Mouse (Mus musculus) kidney, embryonic 14.5 days (tissue): Measurements from ENCODE around the gene Eml4. TPM values are rescaled to one million over a fixed set of nuclear protein-coding genes. Genes with fewer than 3 reads are reported as not detected.

Experiments
- ATAC-seq: fragments of 200-750 bp; cut with Nextera tagmentation; 2 replicates; pipeline ENCODE4 v1.8.0; 2017; ENCODE audit warnings: moderate number of reproducible peaks, mild to moderate bottlenecking, moderate TSS enrichment, moderate library complexity; ENCODE audit not compliant: low FRiP score, low TSS enrichment
- H3K27ac ChIP-seq: fragments of 300-500 bp; sonication (generic); 2 replicates; pipeline ENCODE4 v1.5.1; 2014; ENCODE audit warnings: low read depth, mild to moderate bottlenecking, low read length, moderate library complexity, mixed read lengths
- H3K27me3 ChIP-seq: fragments of 300-500 bp; sonication (generic); 2 replicates; pipeline ENCODE4 v1.6.1; 2014; ENCODE audit warnings: mild to moderate bottlenecking, low read length; ENCODE audit not compliant: control insufficient read depth, insufficient read depth
- H3K36me3 ChIP-seq: fragments of 300-500 bp; sonication (generic); 2 replicates; pipeline ENCODE4 v1.6.1; 2014; ENCODE audit warnings: low read length, mixed read lengths; ENCODE audit not compliant: control insufficient read depth, insufficient read depth
- H3K4me1 ChIP-seq: fragments of 300-500 bp; sonication (generic); 2 replicates; pipeline ENCODE4 v1.6.1; 2014; ENCODE audit warnings: low read length, mixed read lengths; ENCODE audit not compliant: control insufficient read depth, insufficient read depth
- H3K4me2 ChIP-seq: fragments of 300-500 bp; sonication (generic); replicated peaks from 2 replicates; pipeline ENCODE4 v1.6.1; 2014; ENCODE audit warnings: low read depth, mild to moderate bottlenecking, low read length
- H3K4me3 ChIP-seq: fragments of 300-500 bp; sonication (generic); 2 replicates; pipeline ENCODE4 v1.5.1; 2014; ENCODE audit warnings: mild to moderate bottlenecking, low read length
- H3K9ac ChIP-seq: fragments of 300-500 bp; sonication (generic); 2 replicates; pipeline ENCODE4 v1.6.1; 2014; ENCODE audit warnings: low read depth, mild to moderate bottlenecking, low read length, moderate library complexity
- H3K9me3 ChIP-seq: fragments of 300-500 bp; sonication (generic); 2 replicates; pipeline ENCODE4 v1.6.1; 2016; ENCODE audit warnings: low read length; ENCODE audit not compliant: control insufficient read depth
- WGBS: fragments of 180-500 bp; shearing (Covaris S2); extraction: QIAGEN DNeasy Blood & Tissue Kit; methylation state at CpG from one replicate; pipeline ENCODE4 v1.1.7; 2014; 5-methylcytosine and 5-hydroxymethylcytosine counted together
- polyA plus RNA-seq: library from polyadenylated mRNA; unstranded; fragments of >200 nt; fragmentation: Nextera tagmentation; extraction: Ambion mirVana; gene quantifications from 2 replicates; pipeline ENCODE4 v1.2.1, GENCODE M21; 2014

The Eml4 gene
- polyA plus RNA-seq, 1 experiment from 2014 or later = 54.7 TPM

GRCm38 (mm10) chr17:83451796-83452195 is 101.1 kb downstream of the Eml4 start:
- Histone ChIP-seq H3K36me3 (peaks cover 73% of the 10 kb centered on the region), H3K27ac (no peak overlapping the region), H3K9me3 (no peaks in the 10 kb centered on the region), H3K4me2 (no peak overlapping the region), H3K27me3 (no peaks in the 10 kb centered on the region), H3K4me1 (no peaks in the 10 kb centered on the region), H3K9ac (no peak overlapping the region), H3K4me3 (no peak overlapping the region)
- 94% methylated on average over 3 of the region's 3 CpGs for WGBS
- no peak for ATAC-seq

DNA sequence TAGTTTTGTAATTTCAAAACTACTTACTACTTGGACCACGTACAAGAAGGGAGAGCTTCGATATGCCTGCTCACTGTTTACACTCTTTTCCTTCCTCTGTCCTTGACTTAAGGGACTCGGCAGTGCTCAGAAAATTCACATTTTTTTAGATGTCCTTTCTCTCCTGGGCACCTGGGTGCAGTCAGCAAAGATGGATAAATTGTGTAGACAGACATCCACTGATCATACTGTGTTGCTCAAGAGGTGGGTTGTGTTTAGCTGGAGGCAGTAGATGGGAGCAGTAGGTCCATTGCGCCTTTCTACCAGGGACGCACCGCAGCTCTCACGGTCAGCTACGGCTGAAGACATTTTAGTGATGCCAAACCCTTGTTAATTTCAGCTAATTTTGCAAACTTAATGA is 101.7 kb downstream of the Eml4 start:
- no peak for ATAC-seq
- Histone ChIP-seq H3K9me3 (no peaks in the 10 kb centered on the region), H3K27ac (no peak overlapping the region), H3K27me3 (no peaks in the 10 kb centered on the region), H3K36me3 (peaks cover 74% of the 10 kb centered on the region), H3K9ac (no peak overlapping the region), H3K4me2 (no peak overlapping the region), H3K4me3 (no peak overlapping the region), H3K4me1 (no peaks in the 10 kb centered on the region)
- 97% methylated on average over 8 of the region's 8 CpGs for WGBS

DNA sequence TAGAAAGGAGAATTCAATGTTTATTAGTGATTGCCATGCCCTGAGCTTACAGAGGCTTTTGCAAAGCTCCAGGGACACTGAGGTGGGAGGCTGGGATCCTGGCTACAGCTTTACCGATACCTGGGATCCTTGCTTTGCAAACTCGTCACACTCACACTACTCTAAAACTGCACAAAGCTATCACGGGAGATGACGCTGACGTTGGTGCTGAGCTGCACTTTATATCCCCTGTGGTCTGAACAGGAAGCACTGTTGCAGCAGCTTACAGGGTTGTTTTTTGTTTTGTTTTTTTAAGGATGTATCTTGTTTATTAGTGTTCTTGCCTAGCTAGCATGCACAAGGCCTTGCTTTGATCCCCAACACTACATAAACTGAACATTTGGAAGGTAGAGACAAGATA is 102.9 kb downstream of the Eml4 start:
- Histone ChIP-seq H3K9ac (no peak overlapping the region), H3K27me3 (no peaks in the 10 kb centered on the region), H3K4me2 (no peak overlapping the region), H3K36me3 (peaks cover 81% of the 10 kb centered on the region), H3K27ac (no peak overlapping the region), H3K4me1 (no peaks in the 10 kb centered on the region), H3K9me3 (no peaks in the 10 kb centered on the region), H3K4me3 (no peak overlapping the region)
- WGBS = 85% methylated on average over 5 of the region's 5 CpGs
- no peak for ATAC-seq

- H3K4me2 ChIP-seq = no peak overlapping the region
- H3K9ac ChIP-seq = no peak overlapping the region
- no peaks in the 10 kb centered on the region for H3K27me3 ChIP-seq
- H3K36me3 ChIP-seq = peaks cover 80% of the 10 kb centered on the region
- ATAC-seq = no peak
- 100% methylated on average over 1 of the region's 1 CpGs for WGBS
- no peak overlapping the region for H3K4me3 ChIP-seq
- H3K4me1 ChIP-seq = no peaks in the 10 kb centered on the region
- no peak overlapping the region for H3K27ac ChIP-seq
- H3K9me3 ChIP-seq = no peaks in the 10 kb centered on the region
These were observed 106.5 kb downstream of the Eml4 start for GRCm38 (mm10) chr17:83457271-83457670.

DNA sequence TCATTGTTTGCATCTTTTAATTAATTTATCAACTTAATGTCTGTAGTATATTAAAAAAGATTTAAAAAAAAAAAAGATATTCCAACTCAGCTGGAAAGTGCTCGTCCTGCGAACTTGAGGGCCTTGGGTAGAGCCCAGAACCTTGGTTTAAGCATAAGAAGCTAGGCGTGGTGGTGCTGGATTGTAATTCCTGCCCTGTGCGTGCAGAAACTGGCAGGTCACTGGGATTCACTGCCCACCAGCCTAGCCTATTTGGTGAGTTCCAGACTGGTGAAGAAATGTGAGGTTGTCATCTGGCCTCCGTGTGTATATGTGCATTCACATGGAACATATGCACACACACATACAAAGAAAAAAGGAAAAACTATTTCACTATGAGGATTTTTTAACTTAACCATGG is 115.2 kb downstream of the Eml4 start:
- Histone ChIP-seq H3K27me3 (no peaks in the 10 kb centered on the region), H3K27ac (no peak overlapping the region), H3K9me3 (no peaks in the 10 kb centered on the region), H3K9ac (no peak overlapping the region), H3K4me1 (no peaks in the 10 kb centered on the region), H3K4me3 (no peak overlapping the region), H3K36me3 (peaks cover 61% of the 10 kb centered on the region), H3K4me2 (no peak overlapping the region)
- no peak for ATAC-seq
- 86% methylated on average over 5 of the region's 5 CpGs for WGBS

GRCm38 (mm10) chr17:83466697-83467251 is 116.0 kb downstream of the Eml4 start:
- Histone ChIP-seq H3K27ac (no peak overlapping the region), H3K9ac (no peak overlapping the region), H3K9me3 (no peaks in the 10 kb centered on the region), H3K4me1 (no peaks in the 10 kb centered on the region), H3K36me3 (peaks cover 57% of the 10 kb centered on the region), H3K4me3 (no peak overlapping the region), H3K4me2 (no peak overlapping the region), H3K27me3 (no peaks in the 10 kb centered on the region)
- WGBS = 72% methylated on average over 6 of the region's 6 CpGs
- ATAC-seq = no peak

GRCm38 (mm10) chr17:83469586-83469985 is 118.9 kb downstream of the Eml4 start:
- H3K4me1 ChIP-seq = no peaks in the 10 kb centered on the region
- H3K4me3 ChIP-seq = no peak overlapping the region
- no peaks in the 10 kb centered on the region for H3K27me3 ChIP-seq
- no peaks in the 10 kb centered on the region for H3K9me3 ChIP-seq
- H3K9ac ChIP-seq = no peak overlapping the region
- no peak overlapping the region for H3K27ac ChIP-seq
- no peak overlapping the region for H3K4me2 ChIP-seq
- 92% methylated on average over 2 of the region's 2 CpGs for WGBS
- ATAC-seq = no peak
- H3K36me3 ChIP-seq = peaks cover 63% of the 10 kb centered on the region

DNA sequence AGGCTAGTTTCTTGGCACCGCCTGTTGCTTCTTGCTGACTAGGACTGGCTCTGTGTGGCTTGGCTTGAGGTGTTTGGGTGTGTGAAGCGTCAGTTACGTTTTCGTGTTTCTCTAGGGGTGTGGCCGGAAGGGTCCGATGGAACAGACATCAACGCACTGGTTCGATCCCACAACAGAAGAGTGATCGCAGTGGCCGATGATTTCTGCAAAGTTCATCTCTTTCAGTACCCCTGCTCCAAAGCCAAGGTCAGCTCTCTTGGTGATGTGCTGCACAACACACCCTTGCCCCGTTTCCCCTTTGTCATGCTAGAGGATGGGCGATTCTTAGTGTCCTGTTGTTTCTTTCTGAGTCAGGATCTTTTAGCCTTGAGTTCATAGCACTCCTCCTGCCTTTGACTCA is 126.4 kb downstream of the Eml4 start:
- Histone ChIP-seq H3K9me3 (no peaks in the 10 kb centered on the region), H3K4me3 (no peak overlapping the region), H3K9ac (no peak overlapping the region), H3K36me3 (peaks cover 84% of the 10 kb centered on the region), H3K27ac (no peak overlapping the region), H3K4me2 (no peak overlapping the region), H3K27me3 (no peaks in the 10 kb centered on the region), H3K4me1 (no peaks in the 10 kb centered on the region)
- WGBS = 96% methylated on average over 12 of the region's 12 CpGs
- ATAC-seq = no peak

DNA sequence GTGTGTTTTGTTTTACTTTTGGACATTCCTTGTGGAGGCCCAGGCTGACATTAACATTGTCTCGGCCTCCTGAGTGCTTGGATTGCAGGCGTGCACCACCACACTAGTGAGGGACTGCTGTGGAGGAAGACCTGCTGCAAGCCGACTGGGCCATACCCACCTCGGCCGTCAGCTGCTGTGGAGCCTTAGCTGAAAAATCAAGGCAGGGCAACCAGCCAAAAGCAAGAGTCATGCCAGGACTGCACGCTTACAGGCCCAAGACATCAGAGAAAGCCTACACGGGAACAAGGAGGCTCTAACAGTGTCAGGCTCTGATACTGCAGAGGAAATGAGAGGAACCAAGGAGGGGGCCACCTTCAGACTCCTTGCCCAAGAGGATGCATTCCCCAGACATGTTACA is 130.8 kb downstream of the Eml4 start:
- no peak overlapping the region for H3K27ac ChIP-seq
- H3K4me1 ChIP-seq = 0 out of 2 replicates have a peak, but pooled peaks cover 7% of the 10 kb centered on the region
- ATAC-seq = no peak

More for the DNA sequence above, 130.8 kb downstream of the Eml4 start:
- Histone ChIP-seq H3K4me3 (no peak overlapping the region), H3K9ac (no peak overlapping the region), H3K9me3 (no peaks in the 10 kb centered on the region), H3K36me3 (peaks cover 50% of the 10 kb centered on the region), H3K4me2 (no peak overlapping the region), H3K27me3 (no peaks in the 10 kb centered on the region)
- WGBS = 95% methylated on average over 7 of the region's 7 CpGs
